Mouse (Mus musculus) spleen, adult 2 months (tissue): ENCODE results near the gene Fam196b. TPM values are rescaled to one million over a fixed set of nuclear protein-coding genes. Genes with fewer than 3 reads are reported as not detected.

ENCODE experiments used
- DNase-seq, 2 experiments: peaks; one replicate each; pipeline versions ENCODE4 v3.0.0 to v3.0.0-alpha.2; 2012 to 2021; ENCODE audit warnings: low spot score in 2 of 2, low read depth in 1 of 2
- H3K27ac ChIP-seq: fragments of 200-500 bp; 2 replicates; pipeline ENCODE4 v1.5.1; 2012; ENCODE audit warnings: low read length, inconsistent platforms; ENCODE audit not compliant: insufficient read depth
- H3K27me3 ChIP-seq: fragments of 200-500 bp; 2 replicates; pipeline ENCODE4 v1.6.1; 2012; ENCODE audit warnings: mild to moderate bottlenecking, moderate library complexity, low read length, inconsistent platforms; ENCODE audit not compliant: control insufficient read depth, insufficient read depth
- H3K36me3 ChIP-seq: fragments of 200-500 bp; 2 replicates; pipeline ENCODE4 v1.6.1; 2012; ENCODE audit warnings: mild to moderate bottlenecking, low read length, inconsistent platforms; ENCODE audit not compliant: control insufficient read depth, insufficient read depth
- H3K4me1 ChIP-seq: fragments of 200-500 bp; 2 replicates; pipeline ENCODE4 v1.6.1; 2011; ENCODE audit warnings: inconsistent platforms; ENCODE audit not compliant: control insufficient read depth, insufficient read depth, insufficient read length
- H3K4me3 ChIP-seq: fragments of 200-500 bp; 2 replicates; pipeline ENCODE4 v1.5.1; 2011; ENCODE audit warnings: mild to moderate bottlenecking, inconsistent platforms; ENCODE audit not compliant: insufficient read depth, insufficient read length; ENCODE audit errors: extremely low read depth
- CTCF ChIP-seq: fragments of 200-500 bp; IDR thresholded peaks from 2 replicates; pipeline ENCODE4 v1.5.1; 2011; ENCODE audit warnings: mild to moderate bottlenecking, inconsistent platforms; ENCODE audit not compliant: insufficient read depth, insufficient read length, insufficient replicate concordance; ENCODE audit errors: extremely low read depth
- POLR2A ChIP-seq: fragments of 200-500 bp; IDR thresholded peaks from 2 replicates; pipeline ENCODE4 v1.6.1; 2011; ENCODE audit warnings: low read depth, low read length, inconsistent platforms
- WGBS: fragments of 180-500 bp; shearing (Covaris S2); methylation state at CpG from one replicate; pipeline ENCODE4 v1.1.7; 2018; 5-methylcytosine and 5-hydroxymethylcytosine counted together
- polyA plus RNA-seq: library from polyadenylated mRNA; depleted of rRNA; stranded (reverse); fragments of >200 nt; gene quantifications from 2 replicates; pipeline ENCODE4 v1.2.3, GENCODE M21; 2012

Gene Fam196b
- polyA plus RNA-seq, 1 experiment, result 0.05 TPM

- TF ChIP-seq CTCF (no peak), POLR2A (no peak)
- no peak overlapping the region for H3K27ac ChIP-seq
- WGBS, result 78% methylated on average over 4 of the region's 4 CpGs
- DNase-seq, result no peak
- H3K4me3 ChIP-seq, result no peak overlapping the region
- H3K36me3 ChIP-seq, result peaks cover 6% of the 10 kb centered on the region
- no peaks in the 10 kb centered on the region for H3K4me1 ChIP-seq
- H3K27me3 ChIP-seq, result no peaks in the 10 kb centered on the region
Observed at GRCm38 (mm10) chr11:34348287-34348918, 33.8 kb downstream of the Fam196b start.

- WGBS, result 90% methylated on average over 10 of the region's 10 CpGs
- TF ChIP-seq CTCF, result no peak
- no peak for TF ChIP-seq POLR2A
- DNase-seq, result no peak
Observed at GRCm38 (mm10) chr11:34349453-34350056, 34.9 kb downstream of the Fam196b start.

GRCm38 (mm10) chr11:34355406-34355805 lies 40.8 kb downstream of the Fam196b start:
- WGBS, result 86% methylated on average over 12 of the region's 12 CpGs
- no peaks in the 10 kb centered on the region for H3K4me1 ChIP-seq
- 0 out of 2 replicates have a peak, but pooled peaks cover 3% of the 10 kb centered on the region for H3K36me3 ChIP-seq
- no peaks in the 10 kb centered on the region for H3K27me3 ChIP-seq
- TF ChIP-seq POLR2A (no peak), CTCF (no peak)
- H3K27ac ChIP-seq, result no peak overlapping the region
- DNase-seq, result no peak
- no peak overlapping the region for H3K4me3 ChIP-seq

More at GRCm38 (mm10) chr11:34349453-34350056, 34.9 kb downstream of the Fam196b start:
- H3K4me3 ChIP-seq, result no peak overlapping the region
- no peak overlapping the region for H3K27ac ChIP-seq
- peaks cover 5% of the 10 kb centered on the region for H3K36me3 ChIP-seq
- H3K4me1 ChIP-seq, result no peaks in the 10 kb centered on the region
- no peaks in the 10 kb centered on the region for H3K27me3 ChIP-seq

- 87% methylated on average over 2 of the region's 2 CpGs for WGBS
- Histone ChIP-seq H3K4me1 (no peaks in the 10 kb centered on the region), H3K36me3 (0 out of 2 replicates have a peak, but pooled peaks cover 3% of the 10 kb centered on the region), H3K4me3 (no peak overlapping the region), H3K27me3 (no peaks in the 10 kb centered on the region), H3K27ac (no peak overlapping the region)
- TF ChIP-seq CTCF (no peak), POLR2A (no peak)
- DNase-seq, result no peak
Observed at GRCm38 (mm10) chr11:34356109-34356508, 41.5 kb downstream of the Fam196b start.

GRCm38 (mm10) chr11:34372224-34372623 lies 57.6 kb downstream of the Fam196b start:
- Histone ChIP-seq H3K27ac (no peak overlapping the region), H3K36me3 (peaks cover 6% of the 10 kb centered on the region; the same call in 1 of the 2 replicates), H3K4me3 (no peak overlapping the region), H3K27me3 (no peaks in the 10 kb centered on the region), H3K4me1 (no peaks in the 10 kb centered on the region)
- 86% methylated on average over 4 of the region's 4 CpGs for WGBS
- DNase-seq, result no peak
- TF ChIP-seq CTCF (no peak), POLR2A (no peak)

GRCm38 (mm10) chr11:34375557-34375956 lies 60.9 kb downstream of the Fam196b start:
- Histone ChIP-seq H3K4me3 (no peak overlapping the region), H3K4me1 (no peaks in the 10 kb centered on the region), H3K36me3 (peaks cover 3% of the 10 kb centered on the region; the same call in 1 of the 2 replicates), H3K27ac (no peak overlapping the region), H3K27me3 (no peaks in the 10 kb centered on the region)
- DNase-seq, result no peak
- no peak for TF ChIP-seq CTCF
- TF ChIP-seq POLR2A, result no peak
- 84% methylated on average over 1 of the region's 1 CpGs for WGBS

- TF ChIP-seq POLR2A (no peak), CTCF (no peak)
- Histone ChIP-seq H3K27me3 (no peaks in the 10 kb centered on the region), H3K4me3 (no peak overlapping the region), H3K4me1 (no peaks in the 10 kb centered on the region), H3K27ac (no peak overlapping the region), H3K36me3 (peaks cover 7% of the 10 kb centered on the region)
- no peak for DNase-seq
- 92% methylated on average over 6 of the region's 6 CpGs for WGBS
Observed at GRCm38 (mm10) chr11:34377649-34378048, 63.0 kb downstream of the Fam196b start.
